Mouse (Mus musculus) kidney, adult 9 months (tissue): ENCODE results near the gene D130043K22Rik.

Experiments used
- DNase-seq: peaks from one replicate; pipeline ENCODE4 v3.0.0; 2022

The D130043K22Rik gene

DNA sequence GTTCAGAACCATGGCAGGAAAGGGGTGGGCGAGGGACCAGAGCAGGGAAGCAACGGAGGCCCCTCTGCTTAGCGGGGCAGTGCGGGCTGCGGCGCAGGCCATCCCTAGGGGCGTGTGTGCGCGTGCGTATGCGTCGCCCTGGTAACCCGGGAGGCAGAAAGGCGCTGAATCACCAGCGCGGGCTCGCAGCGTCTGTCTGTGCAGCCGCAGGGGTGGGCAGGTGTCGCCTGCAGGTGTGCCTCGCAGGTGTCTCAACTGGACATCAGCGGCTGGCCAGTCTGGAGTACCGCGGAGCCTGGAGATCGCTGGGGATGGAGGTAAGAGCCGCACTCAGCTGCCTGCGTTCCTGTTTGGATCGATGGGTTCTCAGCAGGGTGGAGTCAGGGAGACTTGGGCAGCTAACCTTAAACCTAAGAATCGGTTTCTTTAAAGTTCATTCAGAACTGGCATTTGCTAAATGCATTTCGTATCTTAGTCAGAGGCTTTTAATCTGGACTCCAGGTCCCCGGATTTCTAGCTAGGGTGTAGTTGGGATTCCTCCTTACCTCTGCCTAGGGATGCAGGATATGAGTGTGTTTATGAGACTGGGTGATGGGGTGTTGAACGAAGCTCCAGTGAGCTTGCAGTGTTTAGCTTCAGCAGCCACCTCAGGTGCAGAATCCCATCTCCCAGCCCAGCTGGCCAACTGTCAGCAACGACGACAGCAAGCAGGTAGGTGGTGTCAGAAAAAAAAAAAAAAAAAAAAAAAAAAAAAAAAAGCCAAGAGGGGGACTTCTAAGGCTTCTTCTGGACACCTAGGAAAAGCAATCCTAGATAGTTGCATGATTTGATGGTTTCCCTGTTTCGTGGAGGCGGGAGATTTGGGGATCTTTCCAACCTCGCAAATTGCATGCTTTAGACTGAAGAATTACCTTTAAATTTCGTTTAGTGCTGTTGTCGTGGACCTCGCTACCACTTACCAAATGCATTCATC, at the start of gene D130043K22Rik:
Gene D130043K22Rik, plus strand, starts transcription at position 153 of the 973 bp plus-strand sequence.
- no peak for DNase-seq

DNA sequence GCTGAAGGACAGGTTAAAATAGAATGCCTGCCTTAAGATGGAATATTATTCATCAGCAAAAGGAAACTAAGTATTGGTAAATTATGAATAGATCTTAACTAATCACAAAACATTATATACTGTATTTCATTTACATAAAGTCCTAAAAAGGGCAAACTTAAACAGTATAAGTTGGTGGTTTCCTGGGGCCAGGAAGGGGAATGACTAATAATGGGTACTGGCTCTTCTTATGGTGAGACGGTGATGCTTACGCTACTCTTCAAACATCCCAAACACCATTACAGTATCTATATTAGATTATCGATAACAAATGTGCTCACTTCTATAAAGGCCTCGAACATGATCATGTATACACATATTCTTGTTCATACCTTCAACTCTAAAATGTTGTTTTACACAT, 46.2 kb upstream of the D130043K22Rik start:
- DNase-seq = no peak

DNA sequence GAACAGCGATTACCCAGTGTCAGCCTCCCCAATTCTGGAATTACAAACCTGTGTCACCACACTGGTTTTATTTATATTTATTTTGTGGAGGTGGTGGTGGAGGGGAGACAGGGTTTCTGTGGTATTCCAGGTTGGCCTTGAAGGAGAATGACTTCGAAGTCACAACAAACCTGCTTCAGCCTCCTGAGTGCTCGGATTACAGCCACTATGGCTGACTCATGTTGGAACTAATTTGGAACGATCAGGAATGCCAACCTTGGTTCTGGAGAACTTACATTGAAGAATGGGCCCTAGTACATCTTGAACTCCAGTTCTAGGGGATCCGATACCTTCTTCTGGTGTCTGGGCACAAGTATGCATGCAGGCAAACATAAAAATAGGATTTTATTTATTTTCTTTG, 45.6 kb upstream of the D130043K22Rik start:
- no peak for DNase-seq

DNA sequence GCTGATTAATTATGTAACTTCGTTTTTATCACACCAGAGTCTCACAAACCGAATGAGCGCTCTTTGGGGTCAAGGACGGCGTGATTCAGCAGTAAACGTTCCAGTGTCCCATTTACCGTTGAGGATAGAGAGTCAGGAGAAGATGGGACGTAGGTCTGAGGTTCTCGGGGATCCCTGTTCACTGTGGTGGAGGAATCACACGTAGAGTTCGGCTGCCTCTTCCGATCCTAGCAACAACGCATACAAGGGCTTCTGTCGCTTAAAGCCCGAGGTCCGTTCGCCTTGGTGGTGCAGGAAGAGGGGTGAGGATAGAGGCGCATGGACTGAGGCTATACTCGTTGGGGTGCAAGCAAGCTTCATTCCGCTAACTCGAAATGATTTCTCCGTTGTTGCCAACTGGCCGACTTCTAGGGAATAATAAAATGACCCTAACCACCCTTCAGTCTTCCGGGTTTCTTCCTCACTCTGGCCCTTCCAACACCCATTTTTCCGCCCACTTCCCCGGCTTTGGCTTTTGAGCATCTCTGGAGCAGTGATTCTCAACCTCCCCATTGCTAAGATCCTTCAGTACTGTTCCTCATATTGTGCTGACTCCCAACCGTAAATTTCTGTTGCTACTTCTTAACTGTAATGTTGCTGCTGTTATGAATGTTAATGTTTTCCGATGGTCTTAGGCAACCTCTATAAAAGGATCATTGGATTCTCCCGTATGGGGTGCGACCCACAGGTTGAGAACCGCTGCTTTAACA, 44.8 kb upstream of the D130043K22Rik start:
- DNase-seq = peak; percentile 64

DNA sequence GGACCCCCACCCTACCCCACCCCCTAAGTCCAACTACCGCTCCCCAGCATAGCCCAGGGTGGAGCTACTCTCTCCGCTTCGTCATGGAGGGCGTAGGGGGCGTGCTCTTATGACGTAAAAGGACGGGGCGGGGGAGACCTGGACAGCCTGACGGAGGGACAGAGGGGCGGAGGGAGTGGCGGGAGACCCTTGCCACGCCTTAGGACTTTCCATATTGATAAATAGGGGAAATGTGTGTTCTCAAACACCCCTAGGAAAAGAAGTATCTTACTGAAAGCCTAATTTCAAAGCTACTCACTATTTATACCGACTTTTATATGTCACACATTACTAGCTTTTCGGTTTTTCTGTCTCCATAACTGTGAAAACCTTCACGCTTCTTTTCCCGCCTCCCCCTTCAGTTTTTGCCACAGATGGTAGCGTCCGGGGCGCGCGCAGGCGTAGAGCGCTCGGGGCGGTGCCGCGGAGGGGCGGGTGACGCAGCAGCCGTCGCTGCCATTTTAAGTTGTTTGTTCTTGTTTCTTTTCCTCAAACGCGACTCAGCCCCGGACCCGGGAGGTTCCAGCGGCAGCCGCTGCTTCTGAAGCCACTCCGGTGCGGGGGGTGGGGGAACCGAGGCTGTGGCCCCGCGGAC, 44.1 kb upstream of the D130043K22Rik start:
- DNase-seq = peak; percentile 99

DNA sequence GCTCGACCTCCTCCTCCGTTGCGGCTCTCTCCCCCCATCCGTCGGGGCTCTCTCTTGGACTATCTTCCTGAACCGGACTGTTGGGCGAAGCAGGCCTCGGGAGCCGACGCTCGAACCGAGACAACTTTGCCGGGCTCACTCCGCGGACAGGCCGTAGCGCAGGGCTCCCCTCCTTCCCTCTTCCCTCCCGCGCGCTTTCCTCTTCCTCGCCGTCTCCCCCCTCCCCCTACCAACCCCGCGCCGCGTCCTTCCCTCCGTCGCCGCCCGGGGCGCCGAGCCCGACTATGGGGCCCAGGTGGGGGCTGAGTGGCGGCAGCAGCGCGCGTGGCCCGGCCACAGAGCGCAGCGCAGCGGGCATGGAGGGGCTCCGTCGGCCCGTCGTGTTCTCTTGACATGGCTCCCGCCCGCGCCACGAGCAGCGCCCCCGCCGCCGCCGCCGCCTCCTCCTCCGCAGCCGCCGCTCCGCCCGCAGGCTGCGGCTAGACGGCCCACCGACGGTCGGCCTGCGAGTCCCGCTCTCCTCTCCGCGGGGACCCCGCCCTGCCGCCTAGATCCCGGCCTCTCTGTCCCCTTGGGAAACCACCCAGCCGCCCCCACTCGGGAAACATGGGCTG, 43.5 kb upstream of the D130043K22Rik start, which contains the start of gene BC005537:
Gene BC005537, plus strand, starts transcription at position 350 of the 614 bp plus-strand sequence.
- no peak for DNase-seq

DNA sequence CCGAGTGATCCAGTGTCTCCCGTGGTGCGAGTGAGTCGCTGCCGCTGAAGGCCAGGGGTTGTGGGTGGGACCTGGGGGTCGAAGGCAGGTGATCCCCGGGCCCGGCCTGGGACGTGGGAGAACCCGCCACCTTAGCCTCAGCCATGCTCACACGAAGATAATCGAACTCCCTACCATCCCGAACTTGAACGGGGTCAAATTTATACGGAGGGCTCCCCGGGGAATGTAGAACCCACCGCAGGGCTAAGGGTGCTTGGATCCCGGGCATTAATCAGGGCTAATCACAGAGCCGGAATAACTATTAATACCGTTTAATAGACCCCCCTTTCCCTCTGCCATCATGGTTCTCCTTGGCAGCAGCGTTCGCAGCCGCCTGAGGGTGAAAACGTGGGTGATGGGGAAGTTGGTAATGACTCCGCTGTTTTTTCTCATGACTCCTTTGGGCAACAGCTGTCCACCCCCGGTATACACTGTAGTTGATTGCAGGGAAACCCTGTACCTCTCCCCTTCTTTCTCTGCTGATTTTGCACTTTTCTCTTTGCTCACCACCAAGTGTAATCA, 42.7 kb upstream of the D130043K22Rik start:
- DNase-seq = no peak

DNA sequence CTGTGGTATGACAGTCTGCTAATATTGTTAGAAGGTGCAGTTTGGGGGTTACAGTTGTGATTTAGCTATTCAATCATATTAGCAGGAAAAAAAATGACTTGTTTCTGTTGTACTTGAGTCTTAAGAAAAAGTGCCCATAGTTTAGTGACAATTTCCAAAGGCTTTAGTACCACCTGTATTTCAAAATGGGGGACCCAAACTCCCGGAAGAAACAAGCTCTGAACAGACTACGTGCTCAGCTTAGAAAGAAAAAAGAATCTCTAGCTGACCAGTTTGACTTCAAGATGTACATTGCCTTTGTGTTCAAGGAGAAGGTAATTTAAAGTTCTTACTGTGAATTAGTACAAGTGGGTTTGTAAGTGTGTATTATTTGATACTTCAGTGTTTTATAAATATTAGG, 41.7 kb upstream of the D130043K22Rik start:
- no peak for DNase-seq

DNA sequence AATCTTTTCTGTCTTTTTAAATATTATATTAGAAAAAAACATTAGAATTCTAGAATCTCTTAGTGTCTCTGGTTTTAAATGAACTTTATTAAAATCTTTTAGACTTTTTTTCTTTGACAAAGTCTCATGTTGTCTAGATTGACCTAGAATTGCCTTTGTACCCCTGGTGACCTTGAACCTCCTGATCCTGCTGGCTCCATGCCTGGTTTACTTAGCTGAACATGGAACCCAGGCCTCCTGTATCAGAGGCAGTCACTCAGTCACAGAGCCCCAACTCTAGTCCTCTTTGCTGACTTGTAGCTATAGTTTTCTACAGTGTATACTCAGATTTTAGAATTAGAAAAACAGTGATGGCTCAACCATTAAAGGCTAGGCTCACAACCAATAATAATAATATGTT, 38.9 kb upstream of the D130043K22Rik start:
- peak; percentile 67 for DNase-seq

DNA sequence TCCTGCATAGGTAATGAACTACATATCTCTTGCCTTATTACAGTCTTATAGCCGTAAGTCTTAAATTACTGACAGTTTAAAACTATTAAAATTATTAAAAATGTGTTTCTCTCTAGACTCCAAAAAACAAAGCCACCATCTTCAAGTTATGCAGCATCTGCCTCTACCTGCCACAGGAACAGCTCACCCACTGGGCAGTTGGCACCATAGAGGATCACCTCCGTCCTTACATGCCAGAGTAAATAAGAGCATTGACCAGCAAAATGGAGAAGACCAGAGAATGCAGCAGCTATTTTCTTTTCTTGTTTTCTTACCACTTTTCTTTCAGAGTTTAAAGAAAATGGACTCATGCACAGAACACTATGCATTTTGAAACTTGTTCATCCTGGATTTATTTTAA, 32.4 kb upstream of the D130043K22Rik start:
- no peak for DNase-seq

DNA sequence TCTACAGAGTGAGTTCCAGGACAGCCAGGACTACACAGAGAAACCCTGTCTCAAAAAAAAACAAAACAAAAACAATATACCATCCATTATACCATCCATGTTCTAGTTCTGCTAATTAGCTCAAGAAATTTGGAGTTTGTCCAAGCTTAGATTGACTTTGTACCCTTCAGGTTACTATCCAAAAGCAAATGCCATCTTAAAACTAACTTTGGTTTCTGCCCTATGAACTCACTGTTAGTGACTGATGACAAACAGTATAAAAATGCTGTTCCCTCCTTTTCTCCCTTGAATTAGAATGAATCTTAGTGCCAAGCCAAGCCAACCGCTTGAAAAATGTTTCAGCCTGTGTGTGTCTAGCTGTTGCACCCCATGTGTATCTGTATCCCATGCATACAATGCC, 30.3 kb upstream of the D130043K22Rik start:
- peak; percentile 78 for DNase-seq

DNA sequence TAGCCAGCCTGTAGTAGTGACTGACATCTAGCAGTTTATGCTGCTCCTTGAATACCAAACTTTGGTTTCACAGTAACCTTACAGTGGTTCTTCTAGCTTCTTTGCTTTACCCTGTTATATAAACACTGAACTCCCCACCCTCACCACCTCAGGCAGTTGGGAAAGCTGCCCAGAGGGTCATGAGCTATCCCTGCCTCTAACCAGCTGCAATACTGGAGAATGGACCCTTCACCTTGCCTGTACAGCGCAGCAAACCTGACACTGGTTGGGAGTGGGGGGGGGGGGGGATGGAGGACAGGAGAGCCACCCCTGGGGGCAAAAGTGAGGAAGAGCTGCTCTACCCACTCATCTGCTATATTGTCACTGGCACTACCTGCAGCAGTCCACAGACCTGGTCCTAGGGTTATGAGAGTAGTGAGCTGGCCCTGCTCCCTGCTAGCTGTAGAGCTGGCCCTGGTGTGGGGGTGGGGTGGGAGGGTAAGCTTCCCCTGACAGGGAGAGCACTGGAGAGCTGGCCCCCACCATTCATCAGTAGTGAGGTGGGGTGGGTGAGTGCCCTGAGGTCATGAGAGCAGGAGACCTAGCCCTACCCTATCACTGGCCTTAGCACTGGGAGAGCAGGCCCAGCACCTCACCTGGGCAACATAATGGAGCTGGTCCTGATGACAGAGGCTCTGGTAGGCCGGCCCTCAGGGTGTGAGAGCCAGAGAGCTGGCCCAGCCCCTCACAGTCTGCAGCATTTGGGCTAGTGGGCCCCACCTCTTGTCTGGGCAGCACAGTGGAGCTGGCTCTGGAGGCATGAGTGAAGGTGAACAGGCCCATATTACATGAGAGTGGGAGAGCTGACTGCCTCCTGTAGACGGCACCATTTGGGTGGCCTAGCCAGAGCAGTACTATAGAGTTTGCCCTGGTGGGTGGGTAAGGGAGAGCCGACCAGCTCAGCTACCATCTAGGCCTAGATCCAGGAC, 28.5 kb upstream of the D130043K22Rik start:
- DNase-seq = peak; percentile 73

DNA sequence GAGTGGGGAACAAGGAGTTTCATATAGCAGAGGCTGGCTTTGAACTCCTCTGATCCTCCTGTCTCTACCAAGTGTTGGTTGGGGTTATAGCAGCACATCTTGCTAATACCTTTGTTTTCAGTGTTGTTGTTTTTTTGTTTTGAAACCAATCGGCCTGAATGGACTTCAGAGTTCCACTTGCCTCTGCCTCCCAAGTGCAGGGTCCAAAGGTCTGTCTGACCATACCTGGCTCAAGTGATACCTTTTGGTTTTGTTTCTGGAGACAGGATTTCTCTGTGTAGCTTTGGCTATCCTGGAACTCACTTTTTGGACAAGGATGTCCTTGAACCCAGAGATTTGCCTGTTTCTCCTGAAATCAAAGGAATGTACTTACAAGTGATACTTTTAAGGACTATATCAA, 25.0 kb upstream of the D130043K22Rik start:
- peak; percentile 47 for DNase-seq

DNA sequence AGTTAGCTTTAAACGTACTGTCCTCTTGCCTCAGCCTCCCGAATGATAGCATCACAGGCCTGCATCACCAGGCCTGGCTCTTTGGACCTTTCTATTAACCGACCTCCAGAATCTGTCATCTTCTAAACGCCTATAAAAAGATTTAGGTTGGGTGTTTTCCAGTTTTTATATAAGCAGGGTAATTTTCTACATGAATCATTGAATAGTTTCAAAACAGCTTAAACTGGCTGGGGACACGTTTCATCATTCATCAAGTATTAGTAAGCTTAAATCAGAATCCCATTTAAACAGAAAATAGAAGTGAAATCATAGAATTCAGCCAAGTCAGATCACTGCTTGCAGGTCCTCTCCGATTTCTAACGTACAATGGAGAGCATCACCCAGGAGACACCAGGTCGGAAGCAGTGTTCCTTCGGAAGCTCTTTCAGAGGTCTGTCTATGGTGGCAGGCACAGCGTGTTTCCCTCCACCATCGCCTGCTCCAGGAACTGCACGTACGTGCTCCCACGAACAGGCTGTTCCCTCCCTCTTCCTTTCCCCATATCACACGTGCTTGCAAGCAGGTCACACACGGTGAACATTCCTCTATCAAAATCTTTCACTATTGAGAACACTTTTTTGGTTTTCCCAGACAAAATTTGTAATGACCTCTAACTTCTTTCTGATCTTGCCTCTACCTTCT, 22.1 kb upstream of the D130043K22Rik start:
- DNase-seq = no peak

DNA sequence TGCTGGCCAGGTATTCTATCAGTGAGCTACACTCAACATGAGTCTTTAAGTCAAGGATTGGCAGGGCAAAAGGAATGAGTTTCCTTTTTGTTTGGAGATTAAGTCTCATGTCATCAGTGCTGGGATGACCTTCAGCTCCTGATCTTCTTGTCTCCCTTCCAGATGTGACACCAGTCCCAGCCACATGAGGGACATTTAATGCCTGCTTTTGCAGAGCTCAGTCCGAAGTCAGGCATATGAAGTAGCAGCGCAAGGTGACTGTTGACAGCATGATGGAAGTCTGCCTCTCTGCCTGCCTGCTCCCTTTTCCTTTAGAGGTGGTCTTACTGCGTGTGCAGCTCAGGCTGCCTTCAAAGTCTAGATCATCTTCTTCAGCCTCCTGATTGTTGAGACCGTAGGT, 20.3 kb upstream of the D130043K22Rik start:
- DNase-seq = no peak

DNA sequence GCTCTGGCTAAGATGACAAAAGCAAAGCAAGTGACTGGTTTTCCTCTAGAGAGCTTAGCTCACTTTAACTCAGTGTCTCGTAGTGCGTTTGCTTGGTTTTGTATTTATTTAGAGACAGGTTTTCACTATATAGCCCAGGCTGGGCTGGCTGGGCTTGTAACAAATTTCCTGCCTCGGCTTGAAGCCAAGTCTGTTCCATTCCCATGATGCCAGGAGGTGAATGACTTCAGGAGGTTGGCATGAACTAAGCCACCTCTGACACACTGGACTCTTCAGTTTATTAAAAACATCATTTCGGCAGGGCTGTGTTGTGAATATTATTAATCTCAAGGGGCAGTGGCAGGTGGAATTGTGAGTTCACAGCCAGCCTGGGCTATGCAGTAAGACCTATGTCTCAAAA, 19.3 kb upstream of the D130043K22Rik start:
- peak; percentile 65 for DNase-seq

DNA sequence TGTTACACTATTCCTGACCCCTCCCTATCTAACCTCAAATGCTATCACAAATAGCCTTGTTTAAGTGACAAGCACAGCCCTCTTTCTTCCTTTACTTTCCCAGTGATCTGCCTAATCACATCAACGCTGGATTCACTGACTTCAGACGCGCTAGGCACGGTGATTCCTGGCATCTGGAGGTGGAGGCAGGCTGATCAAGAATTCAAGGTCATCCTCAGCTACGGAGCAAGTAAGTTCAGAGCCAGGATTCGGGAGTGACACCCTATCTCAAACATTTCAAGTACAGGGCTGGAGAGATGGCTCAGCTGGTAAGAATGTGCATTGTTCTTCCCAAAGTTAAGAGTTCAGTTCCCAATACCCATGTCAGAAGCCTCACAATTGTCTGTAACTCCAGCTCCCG, 18.8 kb upstream of the D130043K22Rik start:
- DNase-seq = no peak

DNA sequence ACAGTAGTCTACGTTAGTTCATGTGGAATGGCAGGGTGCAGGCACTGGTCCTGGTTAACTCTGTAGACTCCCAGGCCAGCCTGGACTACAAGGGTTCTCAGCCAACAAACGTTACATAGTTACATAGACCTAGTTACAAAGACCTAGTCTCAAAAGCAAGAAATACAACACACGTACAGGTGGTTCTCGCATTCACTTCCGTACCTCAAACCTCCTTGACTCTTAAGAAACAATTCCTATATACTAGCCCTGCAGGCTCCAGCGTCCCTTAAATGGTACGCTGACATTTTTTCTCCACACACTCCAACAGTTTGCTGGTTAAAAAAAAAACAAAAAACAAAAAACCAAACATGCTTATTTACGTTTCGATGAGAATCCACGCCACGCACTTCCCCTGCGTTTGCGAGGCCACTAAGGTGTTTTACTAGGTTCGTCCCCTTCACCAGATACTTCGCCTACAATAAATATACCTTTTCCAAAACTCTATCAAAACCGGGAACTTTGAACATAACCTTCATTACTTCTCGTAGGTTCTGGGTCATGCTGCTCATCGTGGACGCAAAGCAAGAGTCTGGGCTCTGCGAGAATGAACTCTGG, 14.1 kb upstream of the D130043K22Rik start:
- DNase-seq = no peak

DNA sequence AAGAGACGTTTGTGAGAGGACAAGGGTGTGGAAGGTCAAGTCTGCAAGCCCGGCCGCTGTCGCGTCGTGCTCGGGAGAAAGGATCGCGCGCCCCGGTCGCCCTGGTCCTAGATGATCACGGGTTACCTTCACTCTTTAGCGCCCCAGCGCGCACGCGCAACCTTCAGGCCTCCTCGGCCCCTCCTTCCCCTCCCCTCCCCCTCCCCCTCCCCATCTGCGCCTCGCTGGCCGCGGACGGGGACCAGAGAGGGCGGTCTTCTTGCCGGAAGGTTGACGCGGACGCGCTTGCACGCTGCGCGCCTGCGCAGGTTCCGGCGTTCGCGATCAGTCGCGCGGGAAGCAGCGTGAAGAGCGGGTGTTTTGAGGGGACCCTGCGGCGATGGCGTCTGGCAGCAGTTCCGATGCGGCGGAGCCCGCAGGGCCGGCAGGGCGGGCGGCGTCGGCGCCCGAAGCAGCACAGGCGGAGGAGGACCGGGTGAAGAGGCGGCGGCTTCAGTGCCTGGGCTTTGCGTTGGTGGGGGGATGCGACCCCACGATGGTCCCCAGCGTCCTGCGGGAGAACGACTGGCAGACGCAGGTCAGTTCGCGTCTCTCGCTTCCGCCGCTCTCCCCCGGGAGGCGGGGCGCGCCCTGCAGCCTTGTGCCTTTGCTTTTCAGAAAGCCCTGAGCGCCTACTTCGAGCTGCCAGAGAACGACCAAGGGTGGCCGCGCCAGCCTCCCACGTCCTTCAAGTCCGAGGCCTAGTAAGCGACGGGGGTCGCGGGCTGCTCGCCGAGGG, 13.4 kb upstream of the D130043K22Rik start, which contains the start of the genes Acot13 and Tdp2:
Gene Acot13, minus strand, starts transcription at position 188 of the 778 bp plus-strand sequence.
Gene Tdp2, plus strand, starts transcription at position 327 of the 778 bp plus-strand sequence.
- DNase-seq = peak; percentile 96
